Mouse (Mus musculus): Measurements from ENCODE around the gene G0s2.
"Not testable (repeated sequence)": the region's sequence is repeated elsewhere in the genome, so short reads cannot be mapped to it uniquely, and the experiment has no call there.

Gene G0s2

GRCm38 (mm10) chr1:193255032-193255431, 18.0 kb downstream of the G0s2 start:
- DNase-seq (ENCODE audit: low read depth, low spot score): no peak

GRCm38 (mm10) chr1:193253895-193254294, 19.1 kb downstream of the G0s2 start:
- DNase-seq (ENCODE audit: low read depth, low spot score): not testable (repeated sequence)

- no peak for DNase-seq (ENCODE audit: low read depth, low spot score)
These were observed 20.4 kb downstream of the G0s2 start for GRCm38 (mm10) chr1:193252616-193253015.

GRCm38 (mm10) chr1:193251386-193251785, 21.6 kb downstream of the G0s2 start:
- no peak for DNase-seq (ENCODE audit: low read depth, low spot score)

GRCm38 (mm10) chr1:193250026-193250425, 23.0 kb downstream of the G0s2 start:
- DNase-seq (ENCODE audit: low read depth, low spot score): no peak

- no peak for DNase-seq (ENCODE audit: low read depth, low spot score)
These were observed 28.8 kb downstream of the G0s2 start for GRCm38 (mm10) chr1:193244235-193244634.

GRCm38 (mm10) chr1:193243571-193244193, 29.3 kb downstream of the G0s2 start:
- no peak for DNase-seq (ENCODE audit: low read depth, low spot score)

- DNase-seq (ENCODE audit: low read depth, low spot score): no peak
These were observed 30.2 kb downstream of the G0s2 start for GRCm38 (mm10) chr1:193242863-193243262.

- no peak for DNase-seq (ENCODE audit: low read depth, low spot score)
These were observed 30.8 kb downstream of the G0s2 start for GRCm38 (mm10) chr1:193242238-193242637.

- DNase-seq (ENCODE audit: low read depth, low spot score): no peak
These were observed 31.6 kb downstream of the G0s2 start for GRCm38 (mm10) chr1:193241436-193241835.

- no peak for DNase-seq (ENCODE audit: low read depth, low spot score)
These were observed 34.6 kb downstream of the G0s2 start for GRCm38 (mm10) chr1:193238426-193238825.

GRCm38 (mm10) chr1:193234930-193235329, 38.1 kb downstream of the G0s2 start:
- no peak for DNase-seq (ENCODE audit: low read depth, low spot score)

- no peak for DNase-seq (ENCODE audit: low read depth, low spot score)
These were observed 38.8 kb downstream of the G0s2 start for GRCm38 (mm10) chr1:193234130-193234645.

GRCm38 (mm10) chr1:193232732-193233131, 40.3 kb downstream of the G0s2 start:
- no peak for DNase-seq (ENCODE audit: low read depth, low spot score)

GRCm38 (mm10) chr1:193230935-193231334, 42.1 kb downstream of the G0s2 start:
- DNase-seq (ENCODE audit: low read depth, low spot score): no peak

- DNase-seq (ENCODE audit: low read depth, low spot score): no peak
These were observed 42.5 kb downstream of the G0s2 start for GRCm38 (mm10) chr1:193230531-193230930.

- DNase-seq (ENCODE audit: low read depth, low spot score): no peak
These were observed 43.4 kb downstream of the G0s2 start for GRCm38 (mm10) chr1:193229570-193229969.

GRCm38 (mm10) chr1:193227537-193227936, 45.5 kb downstream of the G0s2 start:
- no peak for DNase-seq (ENCODE audit: low read depth, low spot score)

- no peak for DNase-seq (ENCODE audit: low read depth, low spot score)
These were observed 46.1 kb downstream of the G0s2 start for GRCm38 (mm10) chr1:193226724-193227522.

GRCm38 (mm10) chr1:193226114-193226513, 46.9 kb downstream of the G0s2 start:
- no peak for DNase-seq (ENCODE audit: low read depth, low spot score)

- no peak for DNase-seq (ENCODE audit: low read depth, low spot score)
These were observed 47.5 kb downstream of the G0s2 start for GRCm38 (mm10) chr1:193225531-193225930.
